Mouse (Mus musculus): ENCODE results near the gene 1110002E22Rik. TPM values are rescaled to one million over a fixed set of nuclear protein-coding genes. Genes with fewer than 3 reads are reported as not detected.

Gene 1110002E22Rik
- polyA plus RNA-seq, 1 experiment = not detected

- H3K4me3 ChIP-seq (replicated peaks; ENCODE audit: control insufficient read depth, low read depth, low read length) = no peak overlapping the region
- TF ChIP-seq POLR2A (IDR thresholded peaks at IDR 0.05; ENCODE audit: borderline replicate concordance, control insufficient read depth, low read depth, low read length) (no peak), CTCF (IDR thresholded peaks at IDR 0.05; ENCODE audit: control insufficient read depth, insufficient read depth, low read length) (no peak)
- H3K27ac ChIP-seq (ENCODE audit: control insufficient read depth, insufficient read depth, low read depth, low read length, poor library complexity) = no peak overlapping the region
- 72% methylated on average over 5 of the region's 5 CpGs for WGBS
- H3K4me1 ChIP-seq (ENCODE audit: control insufficient read depth, insufficient read depth, low read length) = no peaks in the 10 kb centered on the region; the same call in 1 of the 2 replicates
Measured at GRCm38 (mm10) chr3:138105056-138105455, 40.2 kb downstream of the 1110002E22Rik start.

DNA sequence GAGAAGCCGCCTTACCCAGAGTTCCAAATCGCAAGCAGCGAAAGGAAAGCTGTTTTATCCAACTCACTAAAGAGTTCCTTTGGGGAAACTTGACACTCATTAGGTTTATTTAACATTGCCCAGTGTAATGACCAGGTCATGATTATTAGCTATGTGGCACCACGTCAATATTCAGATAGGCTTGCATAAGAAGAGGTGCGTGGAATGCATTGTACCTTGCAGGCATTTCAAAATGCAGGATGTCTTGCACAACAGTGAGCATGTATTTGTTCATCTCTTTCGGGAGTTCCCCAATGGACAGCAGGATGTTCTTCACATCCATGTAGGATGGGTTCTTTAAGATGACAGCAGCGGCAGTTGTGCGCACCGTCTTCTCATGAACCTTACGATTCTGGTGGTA is 42.0 kb downstream of the 1110002E22Rik start:
- H3K4me3 ChIP-seq (replicated peaks; ENCODE audit: control insufficient read depth, low read depth, low read length) = no peak overlapping the region
- TF ChIP-seq CTCF (IDR thresholded peaks at IDR 0.05; ENCODE audit: control insufficient read depth, insufficient read depth, low read length) (no peak), POLR2A (IDR thresholded peaks at IDR 0.05; ENCODE audit: borderline replicate concordance, control insufficient read depth, low read depth, low read length) (no peak)
- H3K4me1 ChIP-seq (ENCODE audit: control insufficient read depth, insufficient read depth, low read length) = no peaks in the 10 kb centered on the region; the same call in 1 of the 2 replicates
- 76% methylated on average over 10 of the region's 10 CpGs for WGBS
- no peak overlapping the region for H3K27ac ChIP-seq (ENCODE audit: control insufficient read depth, insufficient read depth, low read depth, low read length, poor library complexity)

DNA sequence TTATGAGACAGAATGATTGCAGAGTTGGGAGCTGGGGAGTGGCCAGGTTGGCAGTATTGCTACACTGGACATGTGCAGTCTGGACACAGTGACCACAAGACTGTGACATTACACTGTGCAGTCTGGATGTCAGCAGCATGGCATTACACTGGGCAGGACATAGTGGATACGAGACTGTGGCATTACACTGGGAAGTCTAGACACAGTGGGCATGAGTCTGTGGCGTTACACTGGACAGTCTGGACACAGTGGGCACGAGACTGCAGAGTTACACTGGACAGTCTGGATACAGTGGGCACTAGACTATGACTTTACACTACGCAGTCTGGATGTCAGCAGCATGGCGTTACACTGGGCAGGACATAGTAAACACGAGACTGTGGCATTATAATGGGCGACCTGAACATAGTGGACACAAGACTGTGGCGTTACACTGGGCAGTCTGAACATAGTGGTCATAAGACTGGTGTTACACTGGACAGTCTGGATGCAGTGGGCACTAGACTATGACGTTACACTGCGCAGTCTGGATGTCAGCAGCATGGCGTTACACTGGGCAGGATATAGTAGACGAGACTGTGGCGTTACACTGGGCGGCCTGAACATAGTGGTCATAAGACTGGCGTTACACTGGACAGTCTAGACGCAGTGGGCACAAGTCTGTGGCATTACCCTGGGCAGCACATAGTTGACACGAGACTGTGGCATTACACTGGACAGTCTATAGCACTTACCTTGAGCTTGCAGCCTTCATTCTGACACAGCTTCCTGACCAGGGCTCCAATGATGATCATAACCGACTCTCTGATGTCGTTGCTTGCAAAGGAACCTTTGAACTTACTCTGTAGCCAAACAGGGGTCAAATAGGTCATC is 46.3 kb downstream of the 1110002E22Rik start:
- Histone ChIP-seq H3K27ac (ENCODE audit: control insufficient read depth, insufficient read depth, low read depth, low read length, poor library complexity) (no peak overlapping the region), H3K4me1 (ENCODE audit: control insufficient read depth, insufficient read depth, low read length) (no peaks in the 10 kb centered on the region; the same call in 1 of the 2 replicates), H3K4me3 (replicated peaks; ENCODE audit: control insufficient read depth, low read depth, low read length) (no peak overlapping the region)
- no peak for TF ChIP-seq CTCF (IDR thresholded peaks at IDR 0.05; ENCODE audit: control insufficient read depth, insufficient read depth, low read length)
- WGBS = 86% methylated on average over 19 of the region's 19 CpGs

GRCm38 (mm10) chr3:138114106-138114505 is 49.3 kb downstream of the 1110002E22Rik start:
- Histone ChIP-seq H3K4me3 (replicated peaks; ENCODE audit: control insufficient read depth, low read depth, low read length) (no peak overlapping the region), H3K4me1 (ENCODE audit: control insufficient read depth, insufficient read depth, low read length) (no peaks in the 10 kb centered on the region), H3K27ac (ENCODE audit: control insufficient read depth, insufficient read depth, low read depth, low read length, poor library complexity) (no peak overlapping the region)
- TF ChIP-seq POLR2A (IDR thresholded peaks at IDR 0.05; ENCODE audit: borderline replicate concordance, control insufficient read depth, low read depth, low read length) (no peak), CTCF (IDR thresholded peaks at IDR 0.05; ENCODE audit: control insufficient read depth, insufficient read depth, low read length) (no peak)
- WGBS = 86% methylated on average over 17 of the region's 17 CpGs

GRCm38 (mm10) chr3:138116871-138117270 is 52.0 kb downstream of the 1110002E22Rik start:
- TF ChIP-seq POLR2A (IDR thresholded peaks at IDR 0.05; ENCODE audit: borderline replicate concordance, control insufficient read depth, low read depth, low read length) (no peak), CTCF (IDR thresholded peaks at IDR 0.05; ENCODE audit: control insufficient read depth, insufficient read depth, low read length) (no peak)
- WGBS = 83% methylated on average over 4 of the region's 4 CpGs

GRCm38 (mm10) chr3:138118392-138118791 is 53.5 kb downstream of the 1110002E22Rik start:
- no peak for TF ChIP-seq POLR2A (IDR thresholded peaks at IDR 0.05; ENCODE audit: borderline replicate concordance, control insufficient read depth, low read depth, low read length)
- no peak for TF ChIP-seq CTCF (IDR thresholded peaks at IDR 0.05; ENCODE audit: control insufficient read depth, insufficient read depth, low read length)
- no peak overlapping the region for H3K27ac ChIP-seq (ENCODE audit: control insufficient read depth, insufficient read depth, low read depth, low read length, poor library complexity)
- 54% methylated on average over 6 of the region's 6 CpGs for WGBS
- H3K4me1 ChIP-seq (ENCODE audit: control insufficient read depth, insufficient read depth, low read length) = no peaks in the 10 kb centered on the region
- H3K4me3 ChIP-seq (replicated peaks; ENCODE audit: control insufficient read depth, low read depth, low read length) = no peak overlapping the region

More at GRCm38 (mm10) chr3:138116871-138117270, 52.0 kb downstream of the 1110002E22Rik start:
- Histone ChIP-seq H3K4me1 (ENCODE audit: control insufficient read depth, insufficient read depth, low read length) (no peaks in the 10 kb centered on the region), H3K27ac (ENCODE audit: control insufficient read depth, insufficient read depth, low read depth, low read length, poor library complexity) (no peak overlapping the region), H3K4me3 (replicated peaks; ENCODE audit: control insufficient read depth, low read depth, low read length) (no peak overlapping the region)

DNA sequence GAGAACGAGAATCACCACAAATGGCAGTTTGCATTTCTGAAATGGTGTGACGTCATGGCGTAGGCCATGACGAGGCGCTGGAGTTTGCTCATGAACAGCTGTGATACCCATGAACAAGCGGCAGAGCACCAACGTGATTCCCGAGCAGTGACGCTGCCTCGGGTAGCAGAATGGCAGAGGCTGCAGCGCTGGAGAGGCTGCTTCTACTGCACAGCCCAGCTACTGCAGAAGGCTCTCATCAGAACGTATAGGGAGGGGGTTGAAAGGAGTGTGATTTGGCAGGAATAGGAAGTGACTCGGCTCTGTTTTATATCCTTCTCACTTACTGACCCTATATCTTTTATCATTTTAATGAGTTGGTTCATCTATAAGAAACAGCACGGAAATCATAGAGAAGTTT is 54.0 kb downstream of the 1110002E22Rik start:
- 43% methylated on average over 14 of the region's 14 CpGs for WGBS
- TF ChIP-seq POLR2A (IDR thresholded peaks at IDR 0.05; ENCODE audit: borderline replicate concordance, control insufficient read depth, low read depth, low read length) (no peak), CTCF (IDR thresholded peaks at IDR 0.05; ENCODE audit: control insufficient read depth, insufficient read depth, low read length) (no peak)
- Histone ChIP-seq H3K27ac (ENCODE audit: control insufficient read depth, insufficient read depth, low read depth, low read length, poor library complexity) (no peak overlapping the region), H3K4me3 (replicated peaks; ENCODE audit: control insufficient read depth, low read depth, low read length) (peak overlapping the region; percentile 36), H3K4me1 (ENCODE audit: control insufficient read depth, insufficient read depth, low read length) (no peaks in the 10 kb centered on the region)

- H3K27ac ChIP-seq (ENCODE audit: control insufficient read depth, insufficient read depth, low read depth, low read length, poor library complexity) = no peak overlapping the region
- no peak overlapping the region for H3K4me3 ChIP-seq (replicated peaks; ENCODE audit: control insufficient read depth, low read depth, low read length)
- H3K4me1 ChIP-seq (ENCODE audit: control insufficient read depth, insufficient read depth, low read length) = no peaks in the 10 kb centered on the region
- 90% methylated on average over 16 of the region's 16 CpGs for WGBS
- no peak for TF ChIP-seq POLR2A (IDR thresholded peaks at IDR 0.05; ENCODE audit: borderline replicate concordance, control insufficient read depth, low read depth, low read length)
- no peak for TF ChIP-seq CTCF (IDR thresholded peaks at IDR 0.05; ENCODE audit: control insufficient read depth, insufficient read depth, low read length)
Measured at GRCm38 (mm10) chr3:138119444-138120105, 54.7 kb downstream of the 1110002E22Rik start.

All from bone marrow, adult 2 months (tissue).